9 mouse cellular contexts compared by ENCODE assay signal in genomic region chr4:140076852-140077563, GRCm38 (mm10).
DNase-seq lines count a peak whose midpoint lies in the region; ATAC-seq and TF ChIP-seq lines count a peak whose summit lies in the region.
"Had no signal": no experiment of that assay in that cellular context is flagged by ENCODE, and none has a peak within 500 bp of the region (broad histone marks: within the 10 kb centered on the region; RNA-seq: fewer than 3 reads in every experiment).

No protein-coding gene starts in this region.

- intact Hi-C loops in heart, adult 2 months (cut with DNase I): no loop called here

- H3K9ac ChIP-seq in hindbrain, embryonic 12.5 days: no peak overlapping the region
- H3K9ac ChIP-seq in hindbrain, embryonic 11.5 days (ENCODE audit: low read depth, low read length): no peak overlapping the region
- no peak overlapping the region for H3K9ac ChIP-seq in forebrain, postnatal 0 days
- no peak overlapping the region; the same call in 1 of the 2 replicates for H3K9ac ChIP-seq in midbrain, embryonic 13.5 days (replicated peaks)
- no peak overlapping the region for H3K9ac ChIP-seq in heart, adult 2 months (ENCODE audit: low read depth, low read length)

- H3K4me3 ChIP-seq in hindbrain, embryonic 12.5 days: no peak overlapping the region
- no peak overlapping the region for H3K4me3 ChIP-seq in hindbrain, embryonic 11.5 days (ENCODE audit: low read depth, low read length)
- H3K4me3 ChIP-seq in forebrain, postnatal 0 days (ENCODE audit: low read depth, low read length): no peak overlapping the region
- H3K4me3 ChIP-seq in midbrain, embryonic 13.5 days (replicated peaks): no peak overlapping the region
- no peak overlapping the region for H3K4me3 ChIP-seq in heart, adult 2 months

- H3K36me3 ChIP-seq in hindbrain, embryonic 12.5 days: no peaks in the 10 kb centered on the region
- H3K36me3 ChIP-seq in hindbrain, embryonic 11.5 days (ENCODE audit: control insufficient read depth, insufficient read depth, low read length): no peaks in the 10 kb centered on the region
- no peaks in the 10 kb centered on the region for H3K36me3 ChIP-seq in forebrain, postnatal 0 days (ENCODE audit: insufficient read depth)
- no peaks in the 10 kb centered on the region for H3K36me3 ChIP-seq in midbrain, embryonic 13.5 days
- H3K36me3 ChIP-seq in heart, adult 2 months (ENCODE audit: control insufficient read depth, insufficient read depth, low read length): no peaks in the 10 kb centered on the region

- H3K9me3 ChIP-seq in hindbrain, embryonic 12.5 days (replicated peaks): no peaks in the 10 kb centered on the region
- H3K9me3 ChIP-seq in hindbrain, embryonic 11.5 days (ENCODE audit: control insufficient read depth, low read length): no peaks in the 10 kb centered on the region
- no peaks in the 10 kb centered on the region for H3K9me3 ChIP-seq in forebrain, postnatal 0 days (ENCODE audit: low read length)
- no peaks in the 10 kb centered on the region for H3K9me3 ChIP-seq in midbrain, embryonic 13.5 days

- H3K4me1 ChIP-seq in hindbrain, embryonic 12.5 days: peaks cover 17% of the 10 kb centered on the region
- H3K4me1 ChIP-seq in hindbrain, embryonic 11.5 days (replicated peaks; ENCODE audit: control insufficient read depth, insufficient read depth, low read length): no peaks in the 10 kb centered on the region
- H3K4me1 ChIP-seq in forebrain, postnatal 0 days (ENCODE audit: insufficient read depth): peaks cover 10% of the 10 kb centered on the region
- peaks cover 31% of the 10 kb centered on the region for H3K4me1 ChIP-seq in midbrain, embryonic 13.5 days (replicated peaks)
- H3K4me1 ChIP-seq in heart, adult 2 months (ENCODE audit: control insufficient read depth, insufficient read depth, low read length): no peaks in the 10 kb centered on the region

- 63% methylated on average over 12 of the region's 12 CpGs for WGBS in hindbrain, embryonic 12.5 days
- WGBS in hindbrain, embryonic 11.5 days: 78% methylated on average over 12 of the region's 12 CpGs
- 13% methylated on average over 12 of the region's 12 CpGs for WGBS in forebrain, postnatal 0 days
- WGBS in midbrain, embryonic 13.5 days: 45% methylated on average over 12 of the region's 12 CpGs
- 75% methylated on average over 12 of the region's 12 CpGs for WGBS in heart, adult 2 months

- no peak for TF ChIP-seq POLR2A in heart, adult 2 months (IDR thresholded peaks at IDR 0.05; ENCODE audit: insufficient read depth, low read depth, low read length)

- ATAC-seq in hindbrain, embryonic 12.5 days (ENCODE audit: low FRiP score): no peak
- ATAC-seq in hindbrain, embryonic 11.5 days (ENCODE audit: low FRiP score): no peak
- peak; percentile 75 for ATAC-seq in forebrain, postnatal 0 days
- peak; percentile 77 for ATAC-seq in midbrain, embryonic 13.5 days
- ATAC-seq in erythroid progenitor cell, adult 5-6 weeks (replicated peaks; ENCODE audit: low FRiP score, poor library complexity, severe bottlenecking): no peak

- TF ChIP-seq EP300 in heart, adult 2 months (IDR thresholded peaks at IDR 0.05; ENCODE audit: insufficient read depth, low read depth, low read length): no peak

- no peaks in the 10 kb centered on the region for H3K79me2 ChIP-seq in heart, adult 2 months (replicated peaks; ENCODE audit: control insufficient read depth, insufficient read depth, low read length)

- no peak for DNase-seq in hindbrain, embryonic 11.5 days (ENCODE audit: low spot score)
- peak; percentile 67 to 74 for DNase-seq in cerebellum, adult 18-20 months
- peak; percentile 76 for DNase-seq in forebrain, postnatal 0 days
- no peak for DNase-seq in testis, postnatal 10 days (ENCODE audit: low spot score)
- DNase-seq in heart, adult 2 months: no peak
- DNase-seq: kidney, adult 2 months had no signal

- no peak overlapping the region for H3K4me2 ChIP-seq in hindbrain, embryonic 12.5 days (replicated peaks)
- no peak overlapping the region for H3K4me2 ChIP-seq in hindbrain, embryonic 11.5 days (replicated peaks; ENCODE audit: low read depth, low read length)
- no peak overlapping the region for H3K4me2 ChIP-seq in forebrain, postnatal 0 days (ENCODE audit: low read depth)
- H3K4me2 ChIP-seq in midbrain, embryonic 13.5 days (replicated peaks): no peak overlapping the region

- no peak for TF ChIP-seq CTCF in forebrain, postnatal 0 days (IDR thresholded peaks at IDR 0.05; ENCODE audit: low read depth)
- TF ChIP-seq CTCF in heart, adult 2 months (IDR thresholded peaks at IDR 0.05): no peak

- H3K27me3 ChIP-seq in hindbrain, embryonic 12.5 days: 0 out of 2 replicates have a peak, but pooled peaks cover 7% of the 10 kb centered on the region
- no peaks in the 10 kb centered on the region for H3K27me3 ChIP-seq in hindbrain, embryonic 11.5 days (ENCODE audit: control insufficient read depth, insufficient read depth, low read length)
- H3K27me3 ChIP-seq in forebrain, postnatal 0 days (ENCODE audit: insufficient read depth, low read length): no peaks in the 10 kb centered on the region
- H3K27me3 ChIP-seq in midbrain, embryonic 13.5 days: peaks cover 6% of the 10 kb centered on the region; the same call in 1 of the 2 replicates
- no peaks in the 10 kb centered on the region for H3K27me3 ChIP-seq in heart, adult 2 months (ENCODE audit: control insufficient read depth, insufficient read depth, low read length)

- H3K27ac ChIP-seq in hindbrain, embryonic 12.5 days: peak overlapping the region; percentile 7; the same call in 1 of the 2 replicates
- H3K27ac ChIP-seq in hindbrain, embryonic 11.5 days (ENCODE audit: low read depth, low read length): no peak overlapping the region
- peak overlapping the region; percentile 69 for H3K27ac ChIP-seq in forebrain, postnatal 0 days (ENCODE audit: low read depth, low read length)
- peak overlapping the region; percentile 42 for H3K27ac ChIP-seq in midbrain, embryonic 13.5 days
- H3K27ac ChIP-seq in heart, adult 2 months: no peak overlapping the region

Comparison
In these comparisons a context has a peak if more than half of its experiments do, and no peak if none do; other contexts are left out.
1. H3K27ac ChIP-seq: peak in hindbrain, embryonic 12.5 days (single experiment), forebrain, postnatal 0 days (single experiment) and midbrain, embryonic 13.5 days (single experiment); none in hindbrain, embryonic 11.5 days (single experiment) and heart, adult 2 months (single experiment).
2. ATAC-seq: peak in forebrain, postnatal 0 days (single experiment) and midbrain, embryonic 13.5 days (single experiment); none in hindbrain, embryonic 12.5 days (single experiment), hindbrain, embryonic 11.5 days (single experiment) and erythroid progenitor cell, adult 5-6 weeks (single experiment).
3. DNase-seq: peak in cerebellum, adult 18-20 months (2 of 2) and forebrain, postnatal 0 days (single experiment); none in hindbrain, embryonic 11.5 days (single experiment), testis, postnatal 10 days (single experiment) and heart, adult 2 months (0 of 2).